Mouse (Mus musculus) Muller cell, postnatal 12 days (primary cell): ENCODE results near the gene Syne2.
A peak's percentile ranks its signal among the peaks of the same experiment; 100 is the strongest.

ENCODE experiments used
- DNase-seq: peaks from one replicate; pipeline ENCODE4 v3.0.0-alpha.2; 2015; ENCODE audit errors: inconsistent ontology term

Syne2 gene

GRCm38 (mm10) chr12:76046561-76046960 is 228.6 kb downstream of the Syne2 start:
- no peak for DNase-seq

- no peak for DNase-seq
Observed at GRCm38 (mm10) chr12:76047921-76048320, 230.0 kb downstream of the Syne2 start.

DNA sequence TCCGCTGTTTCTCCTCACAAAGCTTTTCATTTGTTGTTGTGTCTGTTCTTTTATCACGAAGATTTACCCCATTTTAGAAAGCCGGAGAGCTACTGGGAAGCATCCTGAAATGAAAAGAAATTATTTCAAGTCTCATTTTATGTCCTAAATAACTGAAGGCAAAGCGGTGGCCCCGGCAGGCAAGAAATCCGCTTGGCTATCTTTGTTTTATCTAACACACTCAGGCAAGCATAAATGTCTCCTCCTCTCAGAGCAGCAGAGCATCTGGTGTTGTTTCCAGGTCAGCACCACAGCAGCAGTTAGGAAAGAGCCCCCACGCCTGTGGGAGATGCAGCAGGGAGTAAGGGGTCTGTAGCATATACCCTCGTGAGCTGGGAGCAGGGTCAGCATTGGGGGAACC is 230.7 kb downstream of the Syne2 start:
- no peak for DNase-seq

DNA sequence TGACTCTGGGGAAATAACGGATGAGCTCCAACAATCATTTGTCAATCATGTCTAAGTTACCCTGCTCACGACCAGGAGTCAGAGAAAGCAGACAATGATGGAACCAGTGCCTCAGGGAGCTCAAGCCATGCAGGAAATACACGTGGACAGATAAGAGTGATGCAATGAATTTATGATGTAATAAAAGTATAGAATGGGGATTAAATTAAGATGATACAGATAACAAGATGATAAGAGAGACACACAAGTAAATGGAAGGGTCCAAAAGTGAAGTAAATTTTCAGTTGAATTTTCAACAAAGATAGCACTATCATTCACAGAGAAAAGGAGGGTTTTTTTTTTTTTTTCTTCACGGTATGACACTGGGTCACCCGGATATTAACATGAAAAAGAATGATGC is 231.4 kb downstream of the Syne2 start:
- no peak for DNase-seq

DNA sequence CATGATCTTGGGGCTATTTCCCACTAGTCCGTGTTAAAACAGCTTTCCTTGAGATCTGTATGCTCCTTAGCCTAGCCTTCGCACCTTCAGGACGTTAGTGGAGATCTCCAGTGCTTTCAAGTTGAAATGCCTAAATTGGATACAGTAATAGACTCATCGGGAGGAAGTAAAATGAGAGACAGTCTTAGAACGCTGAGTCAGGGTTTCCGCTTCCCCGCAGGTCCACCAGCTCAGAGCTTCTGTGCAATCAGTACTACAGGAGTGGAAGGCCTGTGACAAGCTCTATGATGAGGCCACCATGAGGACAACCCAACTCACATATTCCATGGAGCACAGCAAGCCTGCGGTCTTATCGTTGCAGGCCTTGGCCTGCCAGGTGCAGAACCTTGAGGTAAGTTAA is 233.9 kb downstream of the Syne2 start:
- no peak for DNase-seq

GRCm38 (mm10) chr12:76054653-76055052 is 236.7 kb downstream of the Syne2 start:
- no peak for DNase-seq

GRCm38 (mm10) chr12:76063001-76063400 is 245.1 kb downstream of the Syne2 start:
- DNase-seq, result no peak

DNA sequence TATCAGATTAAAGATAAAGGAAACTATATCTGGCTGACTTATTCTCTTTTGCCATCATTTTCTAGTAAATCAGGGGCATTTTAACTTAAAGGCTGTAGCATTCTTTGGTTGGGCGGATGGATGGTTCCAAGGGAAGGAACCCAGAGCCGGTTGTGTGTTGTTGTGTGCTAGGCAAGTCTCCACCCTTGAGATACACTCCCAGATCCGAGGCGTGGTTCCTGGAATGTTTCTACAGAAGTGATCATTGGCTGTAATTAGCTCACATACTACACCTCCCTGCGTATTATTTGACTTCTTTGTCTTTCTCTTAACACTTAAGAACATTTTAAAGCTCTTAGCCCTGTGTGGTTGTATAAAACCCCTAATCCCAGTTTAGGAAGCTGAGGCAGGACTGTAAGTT is 252.5 kb downstream of the Syne2 start:
- no peak for DNase-seq

DNA sequence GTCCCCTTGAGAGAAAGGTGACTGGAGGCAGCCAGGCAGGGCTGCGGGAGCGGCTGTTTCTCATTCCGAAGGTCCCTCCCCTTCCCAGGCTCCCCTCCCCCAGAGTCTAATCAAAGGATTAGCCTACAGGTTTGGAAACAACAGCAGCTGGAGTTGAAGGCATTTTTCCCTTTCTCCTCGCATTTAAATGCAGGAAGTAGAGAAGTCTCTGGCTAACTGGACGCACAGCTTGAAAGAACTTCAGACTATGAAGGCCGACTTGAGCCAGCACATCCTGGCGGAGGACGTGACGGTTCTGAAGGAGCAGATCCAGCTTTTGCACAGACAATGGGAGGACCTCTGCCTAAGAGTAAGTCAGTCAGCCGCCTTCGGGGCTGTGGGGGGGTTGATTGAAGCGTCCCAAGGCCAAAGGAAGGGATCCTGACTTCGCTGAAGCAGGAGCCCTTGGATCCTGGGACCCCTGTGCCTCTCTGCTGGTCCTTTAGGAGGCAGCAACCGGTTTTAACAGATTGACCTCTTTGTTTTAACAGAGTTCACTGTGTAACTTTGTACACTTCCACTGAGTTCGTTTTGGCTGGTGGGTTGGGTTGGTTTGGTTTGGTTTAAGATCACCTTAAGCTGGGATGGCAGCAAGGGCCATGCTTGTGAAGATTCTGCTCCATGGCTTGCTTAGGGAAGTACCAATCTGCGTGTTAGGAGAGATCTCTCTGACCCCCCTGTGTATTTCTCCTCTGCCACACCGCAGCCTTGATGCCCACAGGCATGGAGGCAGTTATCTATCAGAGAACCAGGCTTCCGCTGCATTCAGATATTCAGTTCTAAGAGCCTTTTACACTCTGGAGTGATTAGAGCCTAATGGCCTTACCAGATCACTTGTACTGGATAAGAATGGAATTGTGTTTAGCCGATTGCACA is 254.3 kb downstream of the Syne2 start:
- no peak for DNase-seq

GRCm38 (mm10) chr12:76073066-76073826 is 255.3 kb downstream of the Syne2 start:
- no peak for DNase-seq

DNA sequence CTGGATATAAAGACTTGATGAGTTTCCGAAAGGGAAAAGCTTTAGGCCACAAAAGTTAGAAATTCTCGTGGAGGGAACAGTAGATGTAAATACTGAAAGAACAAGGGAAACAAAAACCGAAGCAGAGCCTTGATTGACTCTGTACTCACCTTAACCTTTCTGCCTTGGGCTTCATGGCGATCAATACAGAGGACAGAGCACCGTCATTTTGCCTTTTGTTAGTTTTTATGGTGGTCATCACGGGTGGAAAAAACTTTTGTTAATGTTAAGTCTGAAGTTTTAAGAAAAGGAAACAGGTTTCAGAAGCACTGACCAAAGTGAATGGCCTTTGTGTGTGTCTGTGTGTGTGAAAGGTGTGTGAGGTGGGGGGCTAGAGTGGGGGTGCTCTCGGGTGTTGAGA is 256.0 kb downstream of the Syne2 start:
- no peak for DNase-seq

DNA sequence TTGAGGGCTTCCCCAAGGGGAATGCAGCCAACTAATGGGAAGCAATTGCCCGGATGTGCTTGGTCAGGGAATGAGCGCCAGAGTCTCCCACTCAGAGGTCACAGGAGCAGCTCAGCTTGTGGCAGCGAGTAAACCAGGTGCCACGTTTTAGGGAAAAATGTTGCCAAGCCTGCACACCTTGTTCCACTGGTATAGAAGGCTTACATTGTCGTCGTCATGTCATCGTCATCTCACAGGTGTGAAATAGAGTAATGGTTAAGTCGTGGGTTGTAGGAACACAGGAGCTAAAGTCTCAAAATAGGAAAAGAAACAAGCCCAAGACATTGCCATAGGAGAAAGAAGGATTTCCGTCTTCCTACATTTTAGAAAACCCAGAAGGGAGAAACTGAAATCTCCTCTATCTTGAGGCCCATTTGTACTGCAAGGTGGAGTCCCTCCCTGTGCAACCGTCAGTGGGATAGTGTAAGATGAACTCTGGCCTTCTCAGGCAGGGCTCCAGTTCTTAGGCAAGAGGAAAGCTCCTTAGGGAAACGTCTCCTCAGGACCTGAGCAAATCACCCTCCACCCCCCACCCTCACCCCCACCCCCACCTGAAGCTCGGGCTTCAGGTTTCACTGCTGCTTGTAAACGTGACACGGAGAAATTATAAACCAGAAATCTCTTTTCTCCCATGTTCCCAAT is 263.1 kb downstream of the Syne2 start:
- no peak for DNase-seq

- DNase-seq, result peak; percentile 69
Observed at GRCm38 (mm10) chr12:76081557-76082211, 263.8 kb downstream of the Syne2 start.

GRCm38 (mm10) chr12:76085066-76085465 is 267.1 kb downstream of the Syne2 start:
- DNase-seq, result peak; percentile 6

DNA sequence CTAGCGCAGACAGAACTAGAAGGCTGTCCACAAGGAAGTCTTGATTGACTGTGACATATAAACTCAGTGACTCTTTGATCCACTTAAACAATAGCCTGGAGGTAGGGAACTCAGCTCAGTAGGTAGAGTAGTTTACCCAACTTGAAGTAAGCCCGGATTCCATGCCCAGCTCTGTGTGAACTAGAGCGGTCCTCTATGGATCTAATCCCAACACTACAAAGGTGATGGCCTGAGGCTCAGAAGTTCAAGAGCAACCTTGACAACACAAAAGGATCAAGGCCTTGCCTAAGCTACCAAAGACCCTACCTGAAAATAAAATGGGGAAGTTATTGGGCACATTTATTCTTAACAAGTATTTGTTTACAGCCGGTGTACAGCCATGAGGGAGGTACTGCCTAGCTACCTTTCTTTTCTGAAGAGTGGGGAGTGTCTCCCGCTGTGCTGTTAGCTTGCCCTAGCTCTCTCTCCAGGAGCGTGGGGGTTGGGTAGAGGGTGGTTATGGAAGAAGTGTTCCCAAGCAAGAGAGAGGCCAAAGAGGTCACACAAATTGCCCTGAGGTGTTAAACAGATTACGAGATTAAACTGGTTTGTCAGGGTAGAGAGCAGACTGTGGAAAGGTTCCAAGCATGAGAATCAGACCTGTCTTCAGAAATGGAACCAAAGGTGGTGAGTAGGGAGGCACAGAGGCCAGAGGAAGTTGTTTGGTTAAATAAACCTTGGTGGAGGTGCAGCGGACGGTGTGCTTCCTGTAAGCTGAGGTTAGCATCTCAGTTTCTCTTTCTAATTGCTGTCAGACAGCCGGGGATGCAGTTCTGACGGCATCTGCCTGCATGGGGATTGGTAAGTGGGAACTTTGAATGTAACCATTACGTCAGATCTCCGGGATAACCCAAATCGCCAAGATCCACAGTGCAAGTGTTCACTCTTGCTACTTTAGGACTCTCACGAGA is 268.3 kb downstream of the Syne2 start:
- no peak for DNase-seq

GRCm38 (mm10) chr12:76087025-76087424 is 269.1 kb downstream of the Syne2 start:
- no peak for DNase-seq

DNA sequence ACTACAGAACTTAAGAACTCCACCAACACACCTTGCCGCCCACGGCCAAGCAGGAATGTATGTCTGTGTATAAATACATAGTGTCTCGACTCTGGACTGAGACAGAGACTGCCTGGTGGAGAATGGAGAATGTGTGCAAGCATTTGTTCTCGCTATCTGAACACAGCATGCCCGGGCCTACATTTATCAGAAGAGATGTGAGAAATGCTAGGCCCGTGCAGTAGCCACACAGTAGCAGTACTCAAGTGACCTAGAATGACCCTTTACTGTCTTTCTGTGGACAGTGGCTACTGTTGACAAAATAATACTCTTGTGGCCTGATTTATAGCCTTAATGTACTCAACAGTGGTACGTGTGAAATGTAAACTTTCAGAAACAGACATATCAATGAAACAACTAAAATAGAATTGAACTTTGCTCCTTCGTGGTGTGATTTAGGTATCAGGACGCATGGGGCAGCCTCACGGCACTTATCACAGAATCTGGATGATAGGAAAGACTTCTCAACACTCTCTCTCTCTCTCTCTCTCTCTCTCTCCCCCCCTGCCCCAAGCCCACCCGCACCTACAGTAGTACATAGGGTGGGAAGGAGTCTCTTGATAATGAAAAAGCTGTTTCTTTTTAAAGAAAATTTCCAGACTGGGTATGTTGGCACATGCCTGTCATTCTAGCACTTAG is 275.0 kb downstream of the Syne2 start:
- no peak for DNase-seq

GRCm38 (mm10) chr12:76093613-76094588 is 276.0 kb downstream of the Syne2 start:
- no peak for DNase-seq
